Mouse (Mus musculus) erythroid progenitor cell, adult 5-6 weeks (primary cell): ENCODE measurements around the gene Slc45a2. TPM values are rescaled to one million over a fixed set of nuclear protein-coding genes. Genes with fewer than 3 reads are reported as not detected.
"Not testable (repeated sequence)": the region's sequence is repeated elsewhere in the genome, so short reads cannot be mapped to it uniquely, and the experiment has no call there.

Source experiments
- ATAC-seq: replicated peaks from 2 replicates; pipeline ENCODE4 v1.8.0; 2016; ENCODE audit warnings: moderate number of reproducible peaks, mild to moderate bottlenecking, moderate TSS enrichment, inconsistent platforms; ENCODE audit not compliant: poor library complexity, low FRiP score, severe bottlenecking
- total RNA-seq, 2 experiments: library from RNA; stranded (forward) in 1 of 2; stranded (reverse) in 1 of 2; fragments of 150-400 nt in 1 of 2; fragments of 186-747, 209-891 nt in 1 of 2; gene quantifications; 2 replicates each; pipeline versions ENCODE4 v1.2.3 to v1.2.4; 2015 to 2017; ENCODE audit warnings: low replicate concordance in 2 of 2

The Slc45a2 gene
- not detected in 2 replicates for total RNA-seq (2015; ENCODE audit: low replicate concordance)
- not detected in 2 replicates for total RNA-seq (2017; ENCODE audit: low replicate concordance)

DNA sequence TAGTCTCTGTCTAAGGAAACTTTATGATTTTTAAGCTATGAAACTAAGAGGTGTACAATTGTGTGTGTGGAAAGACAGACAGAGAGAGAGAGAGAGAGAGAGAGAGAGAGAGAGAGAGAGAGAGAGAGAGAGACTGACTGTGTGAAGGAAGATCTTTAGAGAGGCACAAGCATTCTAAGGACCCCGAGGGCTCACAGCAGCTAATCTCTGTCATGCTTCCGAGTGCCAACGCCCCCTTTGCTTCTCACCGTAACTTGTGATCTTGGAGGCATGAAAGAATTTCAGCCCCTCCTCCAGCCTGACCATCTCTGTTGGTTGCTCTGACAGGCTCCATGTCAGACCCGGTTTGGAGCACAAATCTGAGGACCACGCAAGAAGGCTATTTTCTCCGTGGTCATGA lies at the start of gene Slc45a2:
Gene Slc45a2, plus strand, starts transcription at position 301 of the 400 bp plus-strand sequence.
- ATAC-seq: no peak

DNA sequence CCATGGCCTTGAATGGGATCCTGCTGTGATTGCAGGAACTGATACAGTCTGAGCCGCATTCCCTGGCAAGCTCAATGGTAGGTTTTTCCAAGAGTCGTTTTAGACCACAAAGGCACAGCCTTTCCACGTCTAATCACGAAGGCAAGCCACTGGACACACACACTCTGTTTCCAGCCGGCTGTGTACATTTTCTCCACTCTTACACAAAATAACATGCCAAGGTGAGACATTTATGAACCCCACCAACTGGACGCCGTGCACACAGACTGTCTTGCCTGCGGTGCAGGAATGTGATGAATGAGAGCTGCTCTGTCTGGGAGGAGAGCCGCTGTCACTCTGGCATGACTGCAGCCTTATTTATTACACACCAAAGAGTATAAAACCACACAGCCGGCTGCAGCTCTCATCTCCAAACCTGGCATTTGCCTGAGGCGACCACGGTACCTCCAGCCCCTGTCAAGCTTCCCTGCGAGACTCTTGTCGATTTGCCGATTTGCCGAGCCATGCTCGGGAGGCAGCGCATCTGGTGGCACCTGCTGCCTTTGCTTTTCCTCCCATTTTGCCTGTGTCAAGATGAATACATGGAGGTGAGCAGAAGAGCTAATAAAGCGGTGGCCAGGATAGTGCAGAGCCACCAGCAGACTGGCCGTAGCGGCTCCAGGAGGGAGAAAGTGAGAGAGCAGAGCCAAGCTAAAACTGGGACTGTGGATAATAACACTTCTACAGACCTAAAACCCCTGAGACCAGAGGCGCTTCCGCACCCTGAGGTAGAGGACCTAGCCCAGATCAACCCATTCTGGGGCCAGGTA lies 48.4 kb upstream of the Slc45a2 start, which contains the start of gene C1qtnf3:
Gene C1qtnf3, plus strand, starts transcription at position 382 of the 809 bp plus-strand sequence.
- ATAC-seq: no peak

DNA sequence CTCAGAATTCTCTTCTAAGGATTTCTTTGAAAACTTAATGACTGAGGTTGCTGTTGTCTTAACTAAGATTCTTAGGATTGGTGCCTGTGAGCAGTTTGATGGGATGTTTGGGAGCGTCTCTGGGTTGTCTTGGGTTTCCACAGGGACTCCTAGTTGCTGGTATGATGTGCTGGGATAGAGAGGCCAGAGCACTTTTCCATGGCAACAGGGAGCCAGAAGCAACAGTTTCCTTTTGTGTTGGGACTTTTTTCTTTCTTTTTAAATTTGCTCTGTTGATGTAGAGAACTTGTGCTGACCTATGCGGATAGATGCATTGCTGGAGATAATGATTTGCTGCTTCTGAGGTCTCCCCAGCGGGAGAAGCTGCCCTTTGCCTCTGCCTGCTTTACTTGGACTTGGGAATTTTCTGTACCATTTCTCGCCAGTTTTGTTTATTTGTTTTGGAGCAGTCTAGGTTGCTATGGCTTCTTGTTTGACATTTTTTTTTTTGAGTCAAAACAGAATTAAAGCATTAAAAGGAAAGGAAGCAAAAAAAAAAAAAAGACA lies 47.7 kb upstream of the Slc45a2 start:
- ATAC-seq: no peak

DNA sequence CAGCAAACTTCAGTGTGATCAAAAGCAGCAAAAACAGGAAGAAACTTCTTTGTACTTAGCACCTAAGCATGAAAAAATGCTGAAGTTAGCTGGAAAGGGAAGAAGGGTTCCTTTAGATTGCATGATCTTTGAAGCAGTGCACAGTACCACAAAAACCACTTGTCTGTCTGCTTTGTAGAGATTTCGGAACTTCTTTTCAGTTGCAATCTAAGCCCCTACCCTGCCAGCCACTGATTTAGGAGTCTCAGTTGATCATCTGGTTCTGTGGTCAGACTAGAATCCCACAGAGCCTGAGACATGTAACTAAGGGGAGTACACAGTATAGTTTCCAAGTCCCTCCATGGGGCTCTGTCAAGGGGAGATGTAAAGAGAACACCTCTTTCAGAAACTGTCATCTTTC lies 47.1 kb upstream of the Slc45a2 start:
- no peak for ATAC-seq

DNA sequence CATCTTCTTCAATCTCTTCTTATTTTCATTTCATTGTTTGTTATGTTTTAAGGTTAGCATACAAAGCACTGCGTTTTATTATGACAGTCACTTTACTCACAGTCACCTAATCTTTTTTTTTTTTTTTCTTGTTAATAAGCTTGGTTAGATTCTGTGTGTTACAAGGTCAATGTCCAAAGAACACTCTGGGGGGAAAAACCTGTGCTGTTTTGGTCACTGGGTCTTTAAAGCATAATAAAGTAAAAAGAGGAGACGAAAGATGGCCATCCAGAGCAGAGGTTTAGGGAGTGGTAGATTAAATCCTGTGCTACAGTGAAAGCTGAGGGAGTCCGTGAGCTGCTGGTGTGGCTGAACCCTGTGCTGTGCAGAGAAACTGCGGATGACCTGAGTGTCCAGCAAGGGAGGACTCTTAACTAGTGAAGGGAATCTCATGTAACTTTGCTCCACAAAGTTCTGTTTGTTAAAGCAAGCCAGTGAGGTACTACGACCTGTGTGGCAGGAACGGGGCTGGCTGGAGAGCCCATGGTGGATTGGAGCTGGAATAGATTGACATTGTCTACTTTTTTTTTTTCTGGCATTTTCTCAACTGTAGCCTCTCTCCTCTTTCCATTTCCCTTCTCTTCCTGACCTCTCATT lies 46.0 kb upstream of the Slc45a2 start:
- no peak for ATAC-seq

DNA sequence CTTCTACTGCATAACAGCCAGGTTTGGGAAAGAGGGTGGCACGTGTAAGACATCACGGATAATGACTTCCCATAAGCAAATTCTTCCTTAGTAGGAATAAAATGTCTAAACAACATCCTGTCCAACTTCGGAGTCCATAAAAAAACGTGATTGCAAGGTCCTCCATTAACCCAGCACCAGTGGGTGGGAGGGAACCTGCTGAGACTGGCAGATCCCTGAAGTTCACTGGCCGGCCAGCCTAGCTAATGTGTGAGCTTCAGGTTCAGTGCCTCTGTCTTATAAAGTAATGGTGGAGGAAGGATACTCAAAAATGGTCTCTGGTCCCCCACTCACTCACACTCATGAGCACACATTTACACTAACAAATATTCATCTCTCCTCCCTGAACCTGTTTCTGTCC lies 45.4 kb upstream of the Slc45a2 start:
- no peak for ATAC-seq

DNA sequence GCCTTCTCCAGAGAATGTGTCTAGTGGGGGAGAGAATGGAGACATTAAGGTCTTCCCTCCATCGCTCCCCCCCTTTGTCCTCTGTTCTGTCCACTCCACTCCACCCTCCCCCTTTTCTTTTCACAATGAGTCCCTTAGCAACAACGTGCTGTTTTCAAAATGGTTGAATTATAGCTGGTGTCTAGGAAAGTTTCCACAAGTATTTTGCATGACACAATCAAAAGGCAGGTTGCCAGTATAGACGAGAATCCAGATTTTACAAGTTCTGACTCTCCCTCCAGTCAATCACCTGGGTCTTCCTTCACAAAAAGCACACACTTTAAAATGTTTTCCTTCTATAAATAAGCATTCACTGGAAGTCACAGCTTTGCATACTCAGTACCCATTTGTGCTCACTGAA lies 43.8 kb upstream of the Slc45a2 start:
- no peak for ATAC-seq

DNA sequence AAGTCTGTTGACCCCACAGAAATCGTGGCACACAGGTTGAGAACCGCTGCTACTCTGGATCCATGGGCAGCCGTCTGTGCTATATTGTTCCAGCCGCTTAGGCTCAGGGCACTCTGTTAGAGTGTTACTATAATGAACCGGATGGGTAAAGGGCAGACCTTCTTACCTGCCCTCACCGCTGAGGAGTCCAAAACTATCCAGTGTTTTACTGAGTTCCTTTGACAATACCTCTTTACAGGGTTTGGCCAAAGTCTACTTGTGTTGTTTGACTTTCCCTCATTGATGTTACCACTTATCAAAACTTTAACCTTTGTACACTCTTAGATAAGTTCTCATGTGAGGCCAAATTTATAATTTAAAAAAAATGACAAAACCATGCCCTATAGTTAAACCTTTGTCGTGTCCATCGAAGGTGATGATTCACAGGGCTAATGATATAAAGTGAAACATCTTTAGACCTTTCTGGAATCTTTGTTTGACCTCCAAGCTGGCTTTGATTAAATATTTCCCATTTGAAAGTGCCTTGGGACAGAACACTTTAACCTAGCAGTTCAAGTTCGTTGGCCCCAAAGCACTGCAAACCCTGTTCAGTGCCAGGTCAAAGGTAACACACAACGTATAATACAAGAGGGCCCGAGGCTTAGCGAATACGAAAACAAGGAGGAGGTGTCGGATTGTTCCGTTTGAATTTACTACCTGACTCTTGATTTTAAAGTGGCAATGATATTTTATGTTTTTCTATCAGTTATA lies 41.1 kb upstream of the Slc45a2 start:
- no peak for ATAC-seq

DNA sequence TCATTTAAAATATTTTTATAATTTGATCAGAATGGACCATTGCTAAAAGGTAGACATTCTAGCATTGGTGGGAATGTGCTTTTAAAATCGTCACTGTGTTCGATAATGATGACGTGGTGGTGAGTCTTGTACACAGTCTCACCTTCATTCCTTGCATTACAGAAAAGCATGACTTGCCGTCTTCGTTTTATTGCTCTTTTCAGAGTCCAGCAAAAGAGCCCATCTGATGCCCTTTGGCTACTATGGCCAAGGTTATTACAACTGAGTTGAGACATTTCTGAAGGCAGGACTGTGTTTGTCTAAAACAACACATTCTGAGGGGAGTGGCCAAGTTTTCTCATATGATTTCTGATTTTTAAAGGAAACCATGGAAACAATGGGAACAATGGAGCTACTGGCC lies 40.3 kb upstream of the Slc45a2 start:
- ATAC-seq: no peak

DNA sequence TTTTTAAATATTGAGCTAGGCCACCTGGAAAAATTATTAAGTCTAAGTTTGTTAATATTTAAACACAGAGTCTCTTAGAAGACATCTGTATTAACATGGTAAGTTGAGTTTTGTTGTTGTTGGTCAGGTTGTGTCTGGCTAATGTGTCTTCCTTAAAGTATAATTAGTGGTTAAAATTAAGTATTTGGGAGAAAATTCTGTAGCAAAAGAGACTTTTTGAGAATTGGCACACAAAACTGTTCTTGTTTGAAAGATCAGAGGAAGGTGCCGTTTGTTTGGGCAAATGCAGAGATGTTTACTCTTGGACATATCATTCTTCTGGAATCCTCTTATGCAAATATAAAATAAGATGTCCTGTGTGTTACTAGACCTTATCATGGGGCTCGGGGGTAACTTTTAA lies 37.9 kb upstream of the Slc45a2 start:
- ATAC-seq: no peak

DNA sequence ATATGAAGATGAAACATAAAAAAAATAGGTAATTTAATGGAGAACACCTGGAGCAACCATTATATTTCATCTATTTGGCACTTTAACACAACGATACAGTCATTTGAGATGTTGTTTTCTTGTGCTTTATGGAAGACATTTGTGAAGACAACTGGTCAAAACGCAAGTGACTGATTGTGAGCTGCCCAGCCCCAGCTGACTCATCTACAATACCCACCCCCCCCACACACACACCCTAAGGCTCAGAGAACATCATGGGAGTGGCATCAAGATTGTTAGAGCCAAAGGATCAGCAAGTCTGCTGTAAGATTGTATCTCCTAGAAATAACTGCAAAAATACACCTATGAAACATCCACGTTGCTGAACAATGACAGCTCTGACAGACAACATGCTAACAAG lies 31.1 kb upstream of the Slc45a2 start:
- no peak for ATAC-seq

DNA sequence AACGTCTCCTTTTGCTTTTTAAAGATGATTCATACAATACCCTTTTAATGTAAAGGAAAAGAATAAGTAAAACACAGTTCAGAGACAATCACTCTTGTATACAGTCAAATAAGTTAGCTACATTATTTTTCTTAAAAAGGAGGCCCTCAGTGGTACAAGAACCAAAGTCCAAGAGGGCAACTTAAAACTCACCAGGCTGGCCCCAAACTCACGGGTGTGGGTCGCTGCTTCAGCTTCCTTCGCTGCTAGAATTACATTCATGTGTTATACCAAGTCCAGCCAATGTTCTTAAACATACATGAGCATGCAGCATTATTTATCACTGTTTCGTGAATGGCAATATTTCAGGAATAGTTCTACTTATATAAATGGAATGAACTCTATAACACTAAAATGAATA lies 29.7 kb upstream of the Slc45a2 start:
- ATAC-seq: no peak

DNA sequence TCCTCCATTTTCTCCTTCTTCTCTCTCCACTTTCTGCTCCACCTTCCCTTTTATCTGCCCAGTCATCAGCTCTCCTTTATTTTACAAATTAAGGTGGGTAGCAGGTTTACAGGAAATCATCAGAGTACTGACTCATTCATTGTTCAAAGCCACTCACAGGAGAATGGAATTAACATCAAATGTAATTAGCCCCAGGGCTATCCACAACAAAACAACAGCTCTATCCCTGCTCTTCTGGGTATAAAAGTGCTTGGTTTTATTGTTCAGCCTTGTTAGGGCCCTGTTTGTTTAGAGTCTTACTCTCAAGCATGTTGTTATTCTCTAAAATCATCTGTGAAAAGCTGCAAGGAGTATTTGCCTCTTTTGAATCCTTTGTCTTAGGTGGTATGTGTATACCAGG lies 23.4 kb upstream of the Slc45a2 start:
- no peak for ATAC-seq

DNA sequence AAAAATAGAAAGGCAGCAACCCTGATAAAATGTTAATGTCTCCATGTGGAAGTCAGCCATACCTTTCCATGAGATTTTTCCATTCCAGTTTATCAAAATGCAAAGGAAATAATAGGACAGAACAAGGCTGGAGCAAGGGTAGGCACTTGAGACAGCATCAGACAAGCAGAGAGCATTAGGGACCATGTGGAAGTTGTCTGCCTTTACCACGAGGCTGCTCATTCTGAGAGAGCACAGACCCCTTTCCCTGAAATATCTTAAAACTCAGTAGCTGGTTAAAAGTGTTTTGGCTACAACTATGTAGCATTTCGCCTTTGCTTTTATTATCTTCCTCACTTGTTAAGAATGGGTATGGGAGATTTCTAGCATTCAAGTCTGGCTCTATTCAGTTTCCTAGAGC lies 19.8 kb upstream of the Slc45a2 start:
- ATAC-seq: no peak

DNA sequence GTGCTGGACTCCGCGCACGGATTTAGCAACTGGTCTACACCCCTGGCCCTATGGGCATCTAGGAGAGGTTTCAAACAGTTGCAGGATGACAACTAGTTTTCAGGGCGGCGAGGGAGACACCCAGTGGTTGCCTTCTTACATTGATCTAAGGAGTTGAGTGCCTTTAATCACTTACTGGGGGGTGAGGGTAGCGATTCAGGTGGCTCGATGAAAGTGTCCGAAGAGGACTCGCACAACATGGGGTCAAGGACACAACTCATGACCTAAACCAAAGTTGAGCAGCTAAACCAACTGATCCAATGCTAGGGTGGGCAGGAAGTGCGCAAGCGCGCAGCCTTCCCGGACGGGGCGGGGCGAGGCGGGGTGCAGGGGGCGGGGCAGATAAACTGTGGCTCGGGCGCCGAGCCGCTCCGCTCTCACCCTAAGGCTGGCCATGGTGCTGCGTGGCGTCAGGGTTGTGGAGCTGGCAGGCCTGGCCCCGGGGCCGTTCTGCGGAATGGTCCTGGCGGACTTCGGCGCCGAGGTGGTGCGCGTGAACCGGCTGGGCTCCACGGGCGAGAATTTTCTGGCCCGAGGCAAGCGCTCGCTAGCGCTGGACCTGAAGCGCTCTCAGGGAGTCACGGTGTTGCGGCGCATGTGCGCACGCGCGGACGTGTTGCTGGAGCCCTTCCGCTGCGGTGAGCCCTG lies 19.0 kb upstream of the Slc45a2 start, which contains the start of gene Amacr:
Gene Amacr, plus strand, starts transcription at position 380 of the 687 bp plus-strand sequence.
- peak; percentile 91 for ATAC-seq

DNA sequence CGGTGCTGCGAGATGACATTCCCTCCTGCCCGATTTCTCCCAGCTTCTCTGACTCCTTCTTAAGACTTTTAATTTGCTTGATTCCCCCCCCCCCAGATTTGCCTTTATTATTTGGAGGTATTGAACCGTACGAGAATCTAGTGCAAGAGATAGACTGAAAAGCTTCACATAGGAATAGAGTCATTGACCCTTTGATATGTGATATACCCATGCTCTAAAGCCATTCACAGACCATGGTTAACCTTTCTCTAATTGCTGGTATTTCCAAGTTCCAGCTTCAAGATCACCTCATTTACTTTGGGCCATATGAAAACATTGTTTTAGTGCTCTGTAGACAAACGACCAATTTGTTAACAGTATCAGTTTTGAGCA lies 18.5 kb upstream of the Slc45a2 start:
- no peak for ATAC-seq

DNA sequence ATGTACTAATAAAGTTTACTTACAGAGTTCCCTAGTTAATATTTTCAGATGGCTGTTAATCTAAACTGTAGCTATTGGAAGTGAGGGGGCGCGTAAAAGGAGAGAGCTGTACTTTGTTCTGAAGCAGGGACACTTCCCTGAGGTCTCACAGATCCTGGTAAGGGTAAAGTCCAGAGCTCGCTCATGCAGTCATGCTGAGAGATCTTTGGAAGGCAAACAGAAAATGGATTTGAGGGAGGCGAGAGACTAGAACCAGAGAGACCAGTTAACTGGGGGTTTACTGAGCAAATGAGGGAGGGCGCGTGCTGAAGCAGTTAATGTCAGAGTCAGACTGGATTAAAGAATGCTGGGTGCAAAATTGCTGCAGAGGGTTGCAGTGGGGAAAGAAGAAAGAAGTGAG lies 14.8 kb upstream of the Slc45a2 start:
- no peak for ATAC-seq

DNA sequence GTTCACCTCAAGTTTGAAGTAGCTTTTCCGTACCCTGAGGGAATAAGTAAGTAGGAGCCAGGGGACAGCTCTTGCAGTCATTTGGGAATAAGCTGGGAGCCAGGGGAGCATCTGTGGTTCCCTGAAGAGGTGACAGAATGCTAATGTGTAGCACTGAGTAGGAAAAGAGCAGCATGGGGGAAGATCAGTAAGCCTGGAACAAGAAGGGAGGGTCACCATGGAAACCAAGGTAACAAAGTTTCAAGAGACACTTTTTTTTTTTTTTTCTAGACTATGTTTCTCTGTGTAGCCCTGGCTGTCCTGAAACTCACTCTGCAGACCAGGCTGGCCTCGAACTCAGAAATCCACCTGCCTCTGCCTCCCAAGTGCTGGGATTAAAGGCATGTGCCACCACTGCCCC lies 14.0 kb upstream of the Slc45a2 start:
- not testable (repeated sequence) for ATAC-seq

DNA sequence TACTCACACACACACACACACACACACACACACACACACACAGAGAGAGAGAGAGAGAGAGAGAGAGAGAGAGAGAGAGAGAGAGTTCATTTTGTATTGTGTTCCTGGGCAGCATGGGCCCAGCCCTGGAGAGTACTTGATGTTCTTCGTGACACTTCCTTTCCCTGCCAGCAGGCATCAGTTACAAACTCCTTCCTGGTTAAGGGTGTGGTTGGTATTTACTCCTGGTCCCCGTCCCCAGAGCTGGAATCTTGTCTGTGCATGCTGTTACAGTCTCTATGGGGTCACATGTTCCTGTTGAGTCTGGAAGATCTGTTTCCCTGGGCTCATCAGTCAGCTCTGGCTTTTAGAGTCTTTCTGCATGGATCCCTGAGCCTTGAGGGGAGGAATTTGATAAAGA lies 10.1 kb upstream of the Slc45a2 start:
- no peak for ATAC-seq

DNA sequence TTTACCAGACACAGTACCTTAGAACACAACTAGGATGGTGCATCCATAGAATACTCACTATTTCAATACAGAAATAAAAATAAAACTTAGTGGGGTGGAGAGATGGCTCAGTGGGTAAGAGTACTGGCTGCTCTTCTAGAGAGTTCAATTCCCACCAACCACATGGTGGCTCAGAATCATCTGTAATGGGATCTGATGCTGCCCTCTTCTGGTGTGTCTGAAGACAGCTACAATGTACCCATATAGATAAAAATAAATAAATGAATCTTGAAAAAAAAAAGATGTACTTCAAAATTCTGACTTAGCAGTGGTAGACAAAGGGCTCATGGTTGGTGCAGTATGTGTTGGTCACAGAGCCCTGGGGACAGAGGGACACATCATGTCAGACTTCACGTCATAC lies 9.0 kb upstream of the Slc45a2 start:
- ATAC-seq: no peak
